Mouse (Mus musculus) thymus, adult 18-20 months (tissue): ENCODE data around the gene Chchd4.

ENCODE experiments used
- DNase-seq, 2 experiments: peaks; one replicate each; pipeline ENCODE4 v3.0.0; 2022; ENCODE audit warnings: mixed read lengths in 2 of 2

Chchd4 gene

DNA sequence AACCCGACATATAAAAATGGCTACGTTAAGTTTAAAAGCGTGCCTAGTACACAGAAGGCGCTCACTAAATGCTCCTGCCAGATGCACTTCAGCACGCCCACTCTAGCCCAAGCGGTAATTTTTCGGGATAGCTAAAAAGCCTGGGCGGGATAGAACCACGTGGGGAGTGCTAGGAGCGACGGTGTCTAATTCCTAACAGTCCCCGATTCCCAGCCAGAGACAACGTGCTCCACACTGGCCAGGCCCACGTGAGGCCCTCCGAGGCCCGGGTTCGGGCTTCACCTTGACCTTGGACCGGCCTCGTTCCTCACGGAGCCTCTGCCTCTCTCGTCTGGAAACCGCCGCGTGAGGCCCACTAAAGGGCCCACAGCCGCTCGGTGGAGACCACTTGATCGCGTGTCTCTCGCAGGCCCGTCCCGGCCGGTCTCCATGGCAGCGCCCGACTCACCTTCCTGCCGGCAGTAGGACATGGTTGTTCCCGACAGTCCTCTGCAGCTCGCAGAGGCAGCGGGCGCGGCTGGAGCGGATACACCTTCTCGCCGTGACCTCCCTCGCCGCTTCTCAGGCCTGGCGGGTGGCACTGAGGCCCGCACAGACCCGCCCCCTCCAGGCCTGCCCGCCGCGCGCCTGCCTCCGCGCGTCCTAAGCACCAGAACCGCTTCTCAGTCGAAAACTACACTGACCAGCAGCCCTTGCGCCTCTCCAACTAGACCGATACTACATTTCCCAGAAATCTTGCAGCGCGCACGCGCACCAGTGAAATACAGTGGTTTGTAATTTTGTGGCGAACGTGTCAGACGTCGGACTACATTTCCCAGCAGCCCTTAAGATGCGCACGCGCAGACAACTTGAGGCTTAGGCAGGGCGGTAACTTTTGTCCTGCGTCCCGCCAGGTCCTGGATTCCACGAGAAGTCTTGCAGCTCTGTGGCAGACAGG, at the start of gene Chchd4, which contains the start of gene Tmem43:
Gene Chchd4, minus strand, starts transcription at position 679 of the 937 bp plus-strand sequence.
Gene Tmem43, plus strand, starts transcription at position 836 of the 937 bp plus-strand sequence.
- DNase-seq: peak; percentile 98 to 100

DNA sequence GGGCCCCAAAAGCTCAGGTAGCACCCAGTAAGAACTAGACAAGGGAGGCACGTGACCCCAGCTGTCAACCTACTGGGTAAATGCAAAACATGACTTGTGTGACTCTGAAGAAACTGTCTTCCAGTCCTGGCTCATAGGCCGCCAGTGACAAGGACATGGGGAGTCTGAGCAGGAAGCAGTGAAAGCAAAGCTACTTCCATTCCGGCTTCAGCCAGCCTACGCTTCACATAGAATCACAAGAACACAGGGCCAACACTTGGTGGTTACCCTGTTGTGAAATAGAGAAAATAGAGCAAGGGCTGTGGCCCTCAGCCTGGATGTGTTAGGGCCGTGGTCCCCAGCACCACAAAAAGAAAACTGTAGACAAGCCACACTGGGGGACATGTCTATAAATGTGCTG, 49.5 kb upstream of the Chchd4 start:
- no peak for DNase-seq

DNA sequence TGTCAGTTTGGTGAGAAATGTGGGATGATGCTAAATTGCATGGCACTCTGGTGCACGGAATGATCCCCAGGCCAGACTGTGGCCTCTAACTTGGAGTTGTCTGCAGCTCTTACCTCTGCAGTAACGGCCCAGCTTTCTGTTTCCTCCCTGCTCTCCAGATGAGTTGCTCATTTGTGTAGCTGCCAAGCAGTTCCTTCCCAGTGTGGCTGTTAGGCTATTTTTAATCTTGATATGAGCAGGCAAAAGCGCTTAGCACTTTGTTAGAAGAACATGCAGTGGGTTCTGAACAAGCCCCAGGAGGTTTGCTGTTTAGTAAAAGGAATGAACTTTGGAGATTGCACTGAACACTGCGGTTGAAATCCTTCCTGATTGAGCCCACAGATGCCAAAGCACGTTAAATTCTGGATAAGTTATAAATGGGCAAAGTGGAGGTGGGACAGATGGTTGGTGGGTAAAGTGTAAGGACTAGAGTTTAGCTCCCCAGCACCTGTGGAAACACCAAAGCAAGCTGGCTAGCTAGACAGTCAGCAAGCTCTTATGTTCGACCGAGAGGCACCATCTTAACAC, 45.2 kb upstream of the Chchd4 start:
- no peak for DNase-seq

DNA sequence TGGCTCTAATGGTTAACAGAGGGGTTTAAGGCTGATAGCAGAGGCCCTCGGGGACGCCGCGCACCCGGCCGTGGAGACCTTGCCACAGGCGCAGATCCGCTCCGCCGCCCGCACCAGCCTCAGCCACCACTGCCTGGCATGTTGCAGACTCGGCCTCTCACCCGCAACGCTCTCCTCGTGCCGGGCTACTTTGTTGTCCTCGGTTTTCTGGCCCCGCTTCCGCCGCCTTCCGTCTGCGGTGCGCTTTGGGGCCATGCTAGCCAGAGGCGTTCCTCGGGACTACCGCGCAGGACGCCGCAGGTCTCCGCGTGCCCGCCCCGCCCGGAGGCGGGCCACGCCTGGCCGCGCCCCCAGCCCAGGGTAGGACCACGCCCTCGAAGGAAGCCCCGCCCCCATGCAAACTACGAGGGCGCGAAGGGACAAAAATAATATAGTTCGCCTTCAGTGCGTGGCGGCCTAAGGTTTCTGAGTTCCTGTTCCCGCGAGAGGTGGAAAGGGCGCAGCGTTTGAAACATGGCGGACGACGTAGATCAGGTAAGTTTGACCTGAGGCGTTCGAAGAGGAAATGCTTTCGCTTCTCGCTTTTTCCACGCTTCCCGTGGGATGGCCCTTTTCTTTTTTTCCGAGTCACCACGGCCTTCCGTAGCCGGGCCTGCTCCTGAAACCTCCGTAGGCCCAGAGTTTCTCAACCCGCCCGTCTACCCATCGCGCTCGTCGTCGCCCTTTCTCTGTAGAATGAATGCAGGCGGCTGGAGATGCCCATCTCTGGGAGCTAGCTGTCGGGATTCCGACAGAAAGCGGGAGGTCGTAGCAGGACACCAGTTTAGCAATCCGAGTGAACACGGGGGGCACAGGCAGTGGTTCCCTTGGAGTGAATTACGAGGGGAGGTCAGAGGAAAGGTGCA, 42.5 kb upstream of the Chchd4 start, which contains the start of the genes Xpc and Lsm3:
Gene Xpc, minus strand, starts transcription at position 344 of the 905 bp plus-strand sequence.
Gene Lsm3, plus strand, starts transcription at position 384 of the 905 bp plus-strand sequence.
- DNase-seq: peak; percentile 91 to 94

DNA sequence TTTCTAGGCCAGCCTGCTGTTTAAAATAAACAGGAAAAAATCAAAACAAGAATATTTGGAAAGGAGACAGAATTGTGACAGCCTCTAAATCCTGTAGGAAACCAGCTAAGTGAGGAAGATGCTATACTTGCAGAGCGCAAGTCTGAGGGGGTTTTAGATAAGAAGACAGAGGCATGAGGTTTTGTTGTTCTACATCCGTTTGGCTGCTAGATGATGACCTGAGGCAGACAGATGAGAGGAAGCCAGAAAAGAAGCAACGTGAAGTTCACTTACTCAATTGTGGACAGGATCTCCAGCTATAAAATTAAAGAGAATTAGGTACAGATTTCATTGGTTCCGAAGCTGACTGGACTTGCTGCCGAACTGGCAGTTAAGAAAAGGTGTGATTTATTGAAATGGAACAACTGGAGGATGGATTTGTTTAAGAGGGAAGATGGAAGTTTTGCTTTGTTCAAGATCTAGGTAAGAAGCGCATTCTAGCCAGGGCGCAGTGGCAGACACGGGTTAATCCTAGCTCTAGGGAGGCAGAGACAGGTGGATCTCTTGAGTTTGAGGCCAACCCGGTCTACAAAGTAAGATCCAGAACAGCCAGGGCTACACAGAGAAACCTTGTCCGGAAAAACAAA, 41.5 kb upstream of the Chchd4 start:
- DNase-seq: no peak

DNA sequence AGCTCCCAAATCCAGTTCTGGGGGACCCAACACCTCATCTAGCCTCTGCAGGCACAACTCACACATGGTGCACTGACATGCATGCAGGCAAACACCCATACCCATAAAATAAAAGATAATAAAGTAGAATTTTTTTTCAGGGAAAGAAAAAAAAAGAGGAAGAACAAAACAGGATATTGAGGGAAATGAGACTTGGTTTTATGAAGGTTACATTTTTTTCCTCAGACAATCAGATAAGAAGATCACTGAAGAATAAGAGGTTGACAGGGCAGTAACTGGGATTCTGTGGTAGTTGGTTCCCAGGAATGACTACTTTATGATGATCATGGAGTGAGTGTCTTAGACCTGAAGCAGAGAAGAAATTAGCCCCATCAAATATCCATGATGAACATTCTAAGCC, 40.8 kb upstream of the Chchd4 start:
- DNase-seq: no peak

DNA sequence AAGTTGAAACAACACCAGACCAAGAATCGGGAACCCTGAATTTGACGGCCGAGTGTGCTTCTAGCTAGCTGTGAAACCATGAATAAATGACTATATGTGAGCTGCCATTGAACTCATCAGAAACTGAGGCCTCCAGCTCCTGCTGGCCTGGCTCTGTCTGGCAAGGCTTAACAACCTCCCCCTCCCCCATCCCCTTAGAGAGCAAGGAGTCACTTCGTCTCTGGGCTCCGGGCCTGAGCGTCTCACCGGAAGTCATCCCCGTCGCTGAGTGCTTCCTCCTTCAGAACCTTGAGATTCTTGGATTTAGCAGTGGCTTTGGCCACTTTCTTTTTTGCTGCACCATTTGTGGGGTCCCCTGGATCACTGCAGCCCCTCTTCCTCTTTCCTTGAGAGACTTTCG, 36.9 kb upstream of the Chchd4 start:
- DNase-seq: no peak

DNA sequence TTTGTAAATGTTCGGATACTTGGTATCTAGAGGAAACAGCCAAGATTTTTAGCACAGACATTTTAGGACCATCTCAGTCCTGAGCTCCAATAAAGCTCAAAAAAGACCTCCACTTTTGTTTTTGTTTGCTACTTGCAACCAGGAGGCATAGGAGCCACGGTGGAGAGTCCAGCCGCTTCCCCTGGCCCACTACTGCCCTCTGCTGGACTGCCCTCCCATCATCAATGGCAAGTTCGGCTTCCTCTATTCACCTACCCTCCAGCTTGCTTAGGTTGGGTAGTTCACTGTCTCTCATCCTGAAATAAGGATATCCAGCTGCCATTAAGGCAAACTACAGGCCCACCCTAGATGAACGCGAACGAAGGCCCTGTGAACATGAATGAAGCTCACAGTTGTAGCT, 36.0 kb upstream of the Chchd4 start:
- peak; percentile 65 to 70 for DNase-seq

DNA sequence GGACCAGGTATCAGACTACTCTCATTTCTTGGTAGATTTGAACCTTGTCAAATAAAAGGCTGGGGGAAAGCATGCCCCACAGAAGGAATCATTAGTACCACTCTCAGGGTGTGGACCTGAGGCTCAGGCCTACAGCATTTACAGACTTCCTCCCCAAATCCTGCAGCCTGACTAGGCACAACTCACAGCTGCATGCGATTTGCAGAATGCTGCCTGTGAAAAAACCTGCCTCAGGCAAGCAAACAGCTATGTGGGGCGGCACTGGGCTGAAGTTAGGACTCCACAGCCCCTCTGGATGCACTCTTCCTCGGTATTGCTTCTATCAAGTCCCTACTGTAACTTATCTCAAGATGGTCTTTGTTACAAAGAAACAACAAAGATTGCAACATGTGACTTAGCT, 34.7 kb upstream of the Chchd4 start:
- peak; percentile 33 to 47 for DNase-seq

DNA sequence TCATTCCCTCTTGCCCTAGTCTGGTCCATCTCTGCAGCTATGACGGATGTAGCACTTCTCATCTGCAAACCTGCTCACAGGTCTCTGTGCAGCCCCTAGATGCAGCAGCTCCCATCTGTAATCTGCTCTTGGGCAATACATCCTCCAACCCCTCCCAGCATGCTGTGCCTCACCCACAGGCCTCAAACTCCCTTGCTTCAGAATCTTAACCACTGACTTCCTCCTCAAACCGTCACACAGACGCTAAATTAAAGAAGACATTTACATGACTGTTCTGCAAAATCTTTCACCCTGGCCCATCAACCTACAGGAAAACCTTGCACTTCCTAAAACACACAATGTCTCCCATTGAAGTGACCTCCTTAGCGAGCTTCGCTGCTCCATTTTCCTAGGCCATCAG, 32.7 kb upstream of the Chchd4 start:
- DNase-seq: peak; percentile 59 to 78

DNA sequence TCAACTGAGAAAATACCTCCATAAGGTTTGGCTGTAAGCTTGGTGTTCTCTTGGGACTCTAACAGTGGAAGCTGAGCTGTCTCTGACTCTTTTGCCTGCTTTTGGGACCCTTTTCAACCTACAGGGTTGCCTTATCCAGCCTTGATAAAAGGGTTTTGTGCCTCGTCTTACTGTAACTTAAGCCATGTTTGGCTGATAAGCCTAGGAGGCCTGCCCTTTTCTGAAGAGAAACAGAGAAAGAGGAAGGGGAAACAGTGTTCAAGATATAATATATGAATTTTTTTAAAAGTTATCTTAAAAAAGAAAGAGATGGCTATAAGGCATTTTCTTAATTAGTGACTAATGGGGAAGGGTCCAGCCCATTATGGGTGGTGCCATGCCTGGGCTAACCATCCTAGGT, 30.0 kb upstream of the Chchd4 start:
- no peak for DNase-seq

DNA sequence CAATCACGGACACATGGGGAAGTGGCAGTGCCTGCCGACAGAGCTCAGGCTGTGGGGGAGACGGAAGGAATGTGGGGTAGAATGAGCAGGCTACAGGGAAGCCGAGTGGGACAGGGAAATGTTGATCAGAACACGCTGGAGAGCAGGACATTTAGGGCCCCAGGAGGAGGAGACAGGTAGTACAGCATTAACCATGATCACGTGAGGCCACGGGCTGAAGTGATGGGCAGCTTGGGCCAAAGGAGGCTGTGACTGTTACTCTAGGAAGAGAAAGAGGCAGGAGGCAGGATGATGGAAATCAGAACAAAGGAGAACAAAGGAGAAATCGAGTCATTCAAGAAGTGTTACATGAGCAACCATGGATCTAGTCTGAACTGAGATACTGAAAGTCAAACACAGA, 21.2 kb upstream of the Chchd4 start:
- DNase-seq: no peak

DNA sequence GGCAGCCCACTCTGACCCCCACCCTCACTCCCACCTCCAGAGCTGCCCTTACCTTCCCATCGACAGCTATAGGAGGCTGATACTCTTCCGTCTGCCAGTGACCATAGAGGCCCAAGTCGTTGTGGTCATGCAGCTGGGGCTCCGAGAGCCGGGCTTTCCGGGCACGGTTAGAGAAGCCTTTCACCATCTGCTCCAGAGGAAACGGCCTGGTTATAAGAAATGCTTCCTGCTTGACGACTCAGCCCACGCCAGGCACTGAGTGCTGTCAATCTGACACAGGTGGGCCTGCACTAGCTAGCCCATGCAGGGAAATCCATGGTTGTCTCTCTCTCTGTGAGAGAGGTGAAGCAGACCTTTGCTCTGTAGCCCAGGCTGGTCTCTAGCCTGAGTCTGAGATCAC, 19.7 kb upstream of the Chchd4 start:
- DNase-seq: no peak

DNA sequence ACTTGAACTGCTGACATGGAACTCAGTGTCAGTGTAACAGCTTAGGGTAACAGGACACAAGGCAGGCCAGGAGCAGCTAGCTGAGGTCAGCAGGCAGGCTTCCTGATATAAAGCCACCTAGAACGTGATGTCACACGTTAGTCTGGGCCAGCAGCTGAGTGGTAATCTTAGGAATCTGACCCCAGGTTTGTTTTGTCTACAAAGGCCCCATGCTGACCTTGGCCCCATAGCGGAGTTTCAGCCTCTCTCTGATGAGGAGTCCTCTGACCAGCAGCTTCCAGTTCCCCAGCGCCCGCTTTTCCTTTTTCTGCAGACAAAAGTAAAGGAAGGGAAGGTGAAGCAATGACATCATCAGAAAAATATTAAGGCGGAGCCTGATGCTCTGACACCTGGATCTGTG, 17.7 kb upstream of the Chchd4 start:
- no peak for DNase-seq

DNA sequence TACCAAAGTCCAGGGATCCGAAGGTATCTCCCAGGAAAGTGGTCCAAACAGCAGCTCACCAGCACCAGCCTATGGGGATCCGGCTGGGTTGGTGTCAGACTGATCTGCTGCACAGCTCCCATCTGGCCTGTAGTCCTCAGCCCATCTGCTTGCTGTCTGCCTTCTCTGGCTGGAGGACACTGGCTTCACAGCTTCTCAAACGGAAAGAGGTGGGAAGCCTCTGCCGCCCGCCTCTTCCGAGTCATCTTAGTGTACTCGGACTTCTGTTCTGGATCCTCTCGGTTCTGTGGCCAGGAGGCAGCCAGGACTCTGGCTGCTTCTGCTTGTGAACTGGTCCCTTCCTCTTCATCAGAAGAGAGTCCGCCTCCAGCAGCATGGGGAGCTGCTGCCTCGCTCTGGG, 16.5 kb upstream of the Chchd4 start:
- no peak for DNase-seq

DNA sequence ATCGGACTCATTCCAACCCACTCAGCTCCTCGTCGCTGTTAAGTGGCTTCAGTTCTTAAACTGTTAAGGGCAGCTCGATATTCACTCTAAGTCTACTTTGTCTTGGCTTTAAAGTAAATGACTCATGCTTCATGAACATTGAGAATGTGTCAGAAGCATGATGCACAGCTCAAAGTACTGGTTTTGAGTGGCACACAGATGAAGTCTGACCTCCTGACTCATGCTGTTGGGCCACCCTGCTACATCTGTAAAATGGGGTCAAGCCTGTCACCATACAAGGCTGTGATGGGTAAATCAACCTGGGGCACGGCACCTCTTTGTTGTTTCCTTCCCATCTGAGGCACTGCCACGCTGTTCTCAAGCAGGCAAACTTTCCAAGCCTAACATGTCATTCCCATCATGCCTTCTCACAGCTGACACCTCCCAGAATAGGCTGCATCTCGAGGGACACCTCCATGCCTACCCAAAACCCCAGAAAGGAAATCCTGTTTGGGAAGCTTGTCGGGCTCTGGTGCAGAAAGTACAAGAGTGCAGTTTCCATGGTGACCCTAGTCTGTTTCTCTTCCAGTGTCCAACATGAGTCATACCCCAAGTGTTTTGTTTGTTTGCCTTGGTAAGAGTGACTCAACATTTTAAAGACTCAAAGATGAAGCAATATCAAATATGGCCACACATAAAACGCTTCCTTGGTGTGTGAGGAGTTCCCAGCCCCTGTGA, 15.3 kb upstream of the Chchd4 start:
- DNase-seq: no peak

DNA sequence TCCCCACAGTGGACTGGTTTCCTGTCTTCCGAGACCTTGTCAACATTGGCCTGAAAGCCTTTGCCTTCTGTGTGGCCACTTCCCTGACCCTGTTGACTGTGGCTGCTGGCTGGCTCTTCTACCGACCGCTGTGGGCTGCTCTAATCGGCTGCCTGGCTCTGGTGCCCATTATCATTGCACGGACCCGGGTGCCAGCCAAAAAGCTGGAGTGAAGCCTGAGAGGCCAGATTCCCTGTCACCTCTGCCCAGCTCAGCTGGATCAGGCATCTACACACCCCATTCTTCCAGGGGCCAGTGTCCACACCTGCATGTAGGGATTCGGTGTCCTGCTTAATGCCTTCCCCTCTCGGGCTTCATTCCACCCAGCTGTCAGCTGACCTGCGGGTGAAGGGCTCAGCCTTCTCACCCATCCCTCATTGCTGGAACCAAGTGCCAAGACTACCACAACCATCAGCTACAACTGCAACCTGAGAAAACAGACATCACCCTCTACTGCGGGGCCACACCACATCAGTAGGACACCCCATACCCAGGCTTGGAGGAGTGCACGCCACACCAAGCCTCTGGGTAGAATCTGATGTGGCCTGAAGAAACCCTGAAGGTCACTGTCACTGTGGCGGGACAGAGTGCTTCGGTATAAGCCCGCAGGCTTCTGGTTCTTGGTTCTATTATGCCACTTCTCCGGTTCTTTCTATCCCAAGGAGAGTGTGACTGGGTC, 13.5 kb upstream of the Chchd4 start:
- DNase-seq: no peak

DNA sequence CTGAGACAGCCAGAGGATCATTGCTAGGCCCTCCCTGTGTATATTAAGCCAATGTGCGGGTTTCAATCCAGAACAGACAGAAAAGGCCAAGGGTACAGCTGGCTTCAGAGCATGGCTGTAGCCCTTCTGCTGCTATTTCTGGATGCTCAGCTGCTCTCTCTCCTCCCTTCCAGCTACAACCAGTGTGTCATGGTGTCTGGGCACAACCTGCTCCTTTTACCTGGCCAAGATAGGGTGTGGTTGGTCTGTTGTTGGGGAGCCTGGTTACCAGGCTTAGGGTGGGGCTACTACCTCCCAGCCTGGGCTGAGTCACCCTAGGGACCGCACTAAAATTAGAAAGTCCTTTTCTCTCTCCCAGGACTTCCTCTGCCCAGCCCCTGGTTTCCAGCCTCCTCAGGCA, 10.0 kb upstream of the Chchd4 start:
- no peak for DNase-seq

DNA sequence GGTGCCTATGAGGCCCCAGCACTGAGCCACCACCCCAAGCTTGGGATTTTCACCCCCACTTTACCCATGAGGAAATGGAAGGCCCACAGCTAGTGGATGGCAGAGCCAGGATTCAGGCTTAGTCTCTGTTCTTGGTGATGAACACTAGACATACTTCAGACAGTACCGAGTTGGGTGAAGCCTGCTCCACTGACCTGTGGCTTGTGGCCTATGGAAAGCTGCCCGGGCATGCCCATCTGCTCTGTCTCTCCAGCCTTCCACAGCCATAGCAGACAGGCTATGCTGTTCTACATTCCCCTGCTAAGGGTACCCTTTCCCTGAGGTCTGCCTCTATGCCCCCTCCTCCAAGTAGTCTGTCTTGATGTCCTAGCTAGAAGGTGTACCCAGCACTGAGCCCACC, 3.2 kb upstream of the Chchd4 start:
- no peak for DNase-seq

DNA sequence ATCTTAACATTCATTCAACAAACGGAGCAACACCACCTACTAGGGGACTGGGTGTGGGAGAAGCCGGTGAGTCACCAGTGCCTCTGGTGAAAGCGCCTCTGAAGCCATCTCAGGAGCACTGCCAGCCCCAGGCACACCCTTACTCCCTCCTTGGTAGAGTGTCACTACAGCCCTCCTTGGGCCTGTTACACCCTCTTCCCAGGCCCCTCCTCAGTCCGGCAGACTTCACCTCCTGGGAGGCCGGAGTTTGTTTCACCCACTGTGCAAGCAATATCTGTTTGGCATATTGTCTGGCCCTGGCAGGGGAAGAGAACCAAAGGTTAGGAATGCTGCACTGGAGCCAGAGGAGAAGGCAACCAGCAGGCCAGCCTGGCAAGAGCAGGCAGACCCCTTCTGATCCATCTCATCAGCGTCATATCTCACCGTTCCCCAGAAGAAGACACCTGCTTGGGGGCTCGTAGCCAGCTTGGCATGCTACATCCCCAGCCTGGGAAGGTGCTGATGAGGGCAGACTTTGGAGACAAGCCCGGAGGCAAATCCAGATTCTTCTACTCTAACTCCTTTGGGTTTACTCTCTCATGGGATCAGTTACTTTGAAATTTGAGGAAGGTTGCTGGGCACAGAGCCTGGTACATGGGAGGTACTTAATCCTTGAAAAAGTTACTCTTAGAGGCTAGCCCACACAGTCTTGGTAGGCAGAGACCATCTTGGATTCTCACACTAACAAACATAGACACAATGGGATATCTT, 1.3 kb upstream of the Chchd4 start:
- no peak for DNase-seq
